Mouse (Mus musculus) hindbrain, postnatal 0 days (tissue): ENCODE results near the gene Plxnc1. TPM values are rescaled to one million over a fixed set of nuclear protein-coding genes. Genes with fewer than 3 reads are reported as not detected.

Experiments
- ATAC-seq: fragments of 200-750 bp; cut with Nextera tagmentation; 2 replicates; pipeline ENCODE4 v1.8.0; 2017; ENCODE audit warnings: mild to moderate bottlenecking, moderate TSS enrichment, moderate library complexity
- DNase-seq: peaks from one replicate; pipeline ENCODE4 v3.0.0-alpha.2; 2015; ENCODE audit warnings: low spot score
- H3K27ac ChIP-seq: fragments of 300-500 bp; sonication (generic); 2 replicates; pipeline ENCODE4 v1.5.1; 2014; ENCODE audit warnings: mild to moderate bottlenecking
- H3K27me3 ChIP-seq: fragments of 300-500 bp; sonication (generic); 2 replicates; pipeline ENCODE4 v1.6.1; 2014; ENCODE audit warnings: low read length, mixed read lengths; ENCODE audit not compliant: insufficient read depth
- H3K36me3 ChIP-seq: fragments of 300-500 bp; sonication (generic); 2 replicates; pipeline ENCODE4 v1.6.1; 2014; ENCODE audit warnings: low read length, mixed read lengths; ENCODE audit not compliant: insufficient read depth
- H3K4me1 ChIP-seq: fragments of 300-500 bp; sonication (generic); 2 replicates; pipeline ENCODE4 v1.6.1; 2014; ENCODE audit warnings: antibody characterized with exemption, low read length, mixed read lengths; ENCODE audit not compliant: insufficient read depth
- H3K4me2 ChIP-seq: fragments of 300-500 bp; sonication (generic); 2 replicates; pipeline ENCODE4 v1.6.1; 2014; ENCODE audit warnings: low read depth, mild to moderate bottlenecking, low read length, moderate library complexity, mixed read lengths
- H3K4me3 ChIP-seq: fragments of 300-500 bp; sonication (generic); 2 replicates; pipeline ENCODE4 v1.5.1; 2014; ENCODE audit warnings: low read length
- H3K9ac ChIP-seq: fragments of 300-500 bp; sonication (generic); replicated peaks from 2 replicates; pipeline ENCODE4 v1.6.1; 2014; ENCODE audit warnings: mild to moderate bottlenecking, low read length, moderate library complexity, mixed read lengths
- H3K9me3 ChIP-seq: fragments of 300-500 bp; sonication (generic); 2 replicates; pipeline ENCODE4 v1.6.1; 2016; ENCODE audit warnings: low read length, mixed read lengths
- CTCF ChIP-seq: IDR thresholded peaks from 2 replicates; pipeline ENCODE4 v1.5.1; 2016; ENCODE audit warnings: antibody characterized with exemption, control low read depth, low read depth
- WGBS: fragments of 180-500 bp; shearing (Covaris S2); extraction: QIAGEN DNeasy Blood & Tissue Kit; methylation state at CpG from one replicate; pipeline ENCODE4 v1.1.7; 2014; 5-methylcytosine and 5-hydroxymethylcytosine counted together
- polyA plus RNA-seq: library from polyadenylated mRNA; unstranded; fragments of >200 nt; fragmentation: Nextera tagmentation; extraction: Ambion mirVana; gene quantifications from 2 replicates; pipeline ENCODE4 v1.2.1, GENCODE M21; 2015
- total RNA-seq: library from RNA; depleted of rRNA; stranded (reverse); fragments of >200 nt; gene quantifications from 2 replicates; pipeline ENCODE4 v1.2.3, GENCODE M21; 2014

The Plxnc1 gene
- total and polyA plus RNA-seq, 2 experiments from 2014 or later: 9.9 to 54.5 TPM

DNA sequence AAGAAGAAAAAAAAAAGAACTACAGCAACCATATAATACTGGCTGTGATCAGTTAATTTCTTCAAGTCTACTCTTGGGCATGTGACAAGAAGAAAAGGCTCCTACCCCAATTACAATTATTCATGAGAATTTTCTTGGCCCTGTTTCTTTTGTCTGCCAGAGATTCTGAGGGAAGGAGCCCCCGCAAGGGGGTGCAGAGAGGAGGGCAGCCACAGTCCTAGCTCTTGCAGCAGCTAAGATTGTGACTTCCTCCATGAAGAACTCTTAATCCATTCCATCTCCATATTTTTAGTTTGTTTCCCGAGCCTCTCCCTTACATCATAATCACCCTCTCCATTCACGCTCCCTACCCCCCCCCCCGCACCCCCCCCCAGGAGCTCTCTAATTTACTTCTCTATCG is 39.4 kb downstream of the Plxnc1 start:
- no peak for TF ChIP-seq CTCF
- Histone ChIP-seq H3K4me3 (no peak overlapping the region), H3K4me1 (peaks cover 6% of the 10 kb centered on the region; the same call in 1 of the 2 replicates), H3K9me3 (no peaks in the 10 kb centered on the region), H3K9ac (no peak overlapping the region), H3K4me2 (peak overlapping the region; percentile 40), H3K36me3 (no peaks in the 10 kb centered on the region), H3K27me3 (no peaks in the 10 kb centered on the region), H3K27ac (peak overlapping the region; percentile 85)
- peak; percentile 36 for DNase-seq
- 6% methylated on average over 3 of the region's 5 CpGs for WGBS
- ATAC-seq: peak; percentile 75

DNA sequence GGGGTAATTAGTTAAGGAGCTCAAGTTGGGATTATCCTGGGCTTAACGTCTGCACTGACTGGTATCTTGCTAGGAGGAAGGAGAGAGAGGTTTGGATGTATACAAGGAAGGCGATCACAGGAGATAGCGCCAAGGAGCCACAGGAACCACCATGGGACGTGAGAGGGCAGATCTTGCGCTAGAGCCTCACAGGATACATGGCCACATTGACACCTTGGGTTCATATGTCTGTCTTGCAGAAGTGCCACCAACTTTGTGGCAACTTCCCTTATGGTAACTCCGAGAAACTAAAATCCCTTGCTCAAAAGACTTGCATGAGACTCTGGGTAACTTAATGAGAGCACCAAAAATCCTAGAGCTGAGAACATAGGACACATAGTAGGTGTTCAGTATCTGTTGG is 47.7 kb downstream of the Plxnc1 start:
- no peak overlapping the region for H3K4me3 ChIP-seq
- no peaks in the 10 kb centered on the region for H3K27me3 ChIP-seq
- ATAC-seq: no peak
- H3K27ac ChIP-seq: no peak overlapping the region
- no peaks in the 10 kb centered on the region for H3K9me3 ChIP-seq
- H3K9ac ChIP-seq: no peak overlapping the region
- DNase-seq: no peak
- peaks cover 4% of the 10 kb centered on the region; the same call in 1 of the 2 replicates for H3K36me3 ChIP-seq
- WGBS: 92% methylated on average over 6 of the region's 6 CpGs
- no peak for TF ChIP-seq CTCF
- no peaks in the 10 kb centered on the region for H3K4me1 ChIP-seq
- no peak overlapping the region for H3K4me2 ChIP-seq

DNA sequence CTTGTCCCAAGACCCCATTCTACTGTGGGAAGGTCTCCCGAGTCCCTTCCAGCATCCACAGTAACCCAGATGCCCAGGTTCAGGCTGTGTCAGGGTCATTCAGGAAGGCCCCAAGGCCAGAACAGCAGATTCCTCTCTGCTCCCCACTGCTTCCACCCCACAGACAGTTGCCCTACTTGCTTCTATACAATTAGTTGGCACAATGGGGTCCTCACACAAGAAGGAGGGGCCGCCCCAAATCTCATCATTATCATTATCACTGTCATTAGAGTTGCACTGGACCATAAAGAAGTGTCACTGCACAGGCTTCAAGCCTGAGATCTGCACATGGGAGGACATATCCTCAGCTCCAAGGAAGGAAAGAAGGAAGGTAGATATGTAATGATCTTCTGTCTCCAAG is 48.3 kb downstream of the Plxnc1 start:
- Histone ChIP-seq H3K27me3 (no peaks in the 10 kb centered on the region), H3K9me3 (no peaks in the 10 kb centered on the region), H3K36me3 (peaks cover 4% of the 10 kb centered on the region; the same call in 1 of the 2 replicates), H3K4me2 (no peak overlapping the region), H3K4me1 (no peaks in the 10 kb centered on the region), H3K27ac (no peak overlapping the region), H3K9ac (no peak overlapping the region), H3K4me3 (no peak overlapping the region)
- ATAC-seq (no peak), DNase-seq (no peak)
- 85% methylated on average over 2 of the region's 2 CpGs for WGBS
- no peak for TF ChIP-seq CTCF

- WGBS: 95% methylated on average over 3 of the region's 3 CpGs
- Histone ChIP-seq H3K4me3 (no peak overlapping the region), H3K9ac (no peak overlapping the region), H3K4me1 (no peaks in the 10 kb centered on the region), H3K27me3 (no peaks in the 10 kb centered on the region), H3K4me2 (no peak overlapping the region), H3K9me3 (no peaks in the 10 kb centered on the region), H3K27ac (no peak overlapping the region), H3K36me3 (peaks cover 4% of the 10 kb centered on the region; the same call in 1 of the 2 replicates)
- DNase-seq (no peak), ATAC-seq (no peak)
- TF ChIP-seq CTCF: no peak
These were observed 48.8 kb downstream of the Plxnc1 start for GRCm38 (mm10) chr10:94895876-94896275.

DNA sequence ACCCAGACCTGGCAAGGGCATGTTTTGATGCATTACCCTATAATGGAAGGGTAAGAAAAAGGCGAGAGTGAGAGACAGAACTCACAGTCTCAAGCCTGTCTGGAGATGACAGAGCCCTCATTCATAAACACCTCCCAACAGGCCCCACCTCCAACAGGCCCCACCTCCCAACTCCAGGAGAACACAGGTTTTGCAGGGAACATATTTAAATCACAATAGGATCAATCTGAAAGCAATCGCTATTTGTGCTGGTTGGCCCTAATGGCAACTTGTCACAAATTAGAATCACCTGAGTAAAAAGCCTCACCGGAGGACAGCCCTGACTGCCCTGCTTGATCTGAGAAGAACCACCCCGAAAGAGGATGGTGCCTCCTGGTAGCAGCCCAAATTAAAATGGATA is 54.9 kb downstream of the Plxnc1 start:
- no peak overlapping the region for H3K9ac ChIP-seq
- no peak overlapping the region for H3K27ac ChIP-seq
- ATAC-seq (no peak), DNase-seq (no peak)
- no peaks in the 10 kb centered on the region for H3K9me3 ChIP-seq
- no peaks in the 10 kb centered on the region for H3K4me1 ChIP-seq
- no peaks in the 10 kb centered on the region for H3K27me3 ChIP-seq
- H3K36me3 ChIP-seq: no peaks in the 10 kb centered on the region
- H3K4me3 ChIP-seq: no peak overlapping the region
- H3K4me2 ChIP-seq: no peak overlapping the region
- TF ChIP-seq CTCF: no peak
- 72% methylated on average over 4 of the region's 4 CpGs for WGBS

DNA sequence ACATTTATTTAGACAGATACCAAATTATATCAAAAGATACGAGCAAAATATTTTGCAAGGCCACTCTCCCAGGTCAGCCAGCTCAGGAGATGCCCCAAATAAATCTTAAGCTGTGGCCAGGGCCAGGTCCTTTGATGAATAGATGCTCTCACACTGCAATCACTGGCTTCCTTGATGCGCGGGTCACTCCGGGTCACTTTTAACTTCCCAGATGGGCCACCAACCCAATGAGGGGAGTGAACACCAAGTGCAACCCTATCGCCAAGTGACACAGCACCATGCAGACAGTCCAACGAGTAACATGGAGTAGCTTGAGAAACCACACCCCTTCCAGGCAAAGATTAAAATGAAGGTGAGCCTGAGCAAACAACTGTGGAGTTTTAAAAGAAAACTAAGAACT is 61.4 kb downstream of the Plxnc1 start:
- Histone ChIP-seq H3K4me2 (no peak overlapping the region), H3K9ac (no peak overlapping the region), H3K27me3 (no peaks in the 10 kb centered on the region), H3K36me3 (no peaks in the 10 kb centered on the region), H3K9me3 (no peaks in the 10 kb centered on the region), H3K27ac (no peak overlapping the region), H3K4me3 (no peak overlapping the region), H3K4me1 (no peaks in the 10 kb centered on the region)
- DNase-seq: no peak
- no peak for ATAC-seq
- no peak for TF ChIP-seq CTCF
- WGBS: 91% methylated on average over 6 of the region's 6 CpGs

GRCm38 (mm10) chr10:94871506-94871905 is 73.1 kb downstream of the Plxnc1 start:
- Histone ChIP-seq H3K4me2 (no peak overlapping the region), H3K4me1 (no peaks in the 10 kb centered on the region), H3K4me3 (no peak overlapping the region), H3K9me3 (no peaks in the 10 kb centered on the region), H3K27ac (no peak overlapping the region), H3K27me3 (no peaks in the 10 kb centered on the region), H3K36me3 (peaks cover 9% of the 10 kb centered on the region; the same call in 1 of the 2 replicates), H3K9ac (no peak overlapping the region)
- no peak for TF ChIP-seq CTCF
- 92% methylated on average over 5 of the region's 5 CpGs for WGBS
- no peak for ATAC-seq
- DNase-seq: no peak
